Mouse (Mus musculus) liver, adult 2 months (tissue): ENCODE measurements at regions not wholly inside any gene's neighbourhood (a gene's known extent, or its start where the extent isn't known, plus 50 kb on each side); places are given as distances from the start of the nearest gene placed in this dataset.

Experiments used
- CTCF ChIP-seq: fragments of 200-500 bp; IDR thresholded peaks from 2 replicates; pipeline ENCODE4 v1.5.1; 2011; ENCODE audit warnings: low read depth, low read length, control low read depth
- POLR2A ChIP-seq: fragments of 200-500 bp; IDR thresholded peaks from 2 replicates; pipeline ENCODE4 v1.6.1; 2011; ENCODE audit warnings: low read length, control low read depth; ENCODE audit not compliant: insufficient read depth; ENCODE audit errors: extremely low read depth

- no peak for TF ChIP-seq CTCF
- TF ChIP-seq POLR2A = no peak
Measured at GRCm38 (mm10) chr9:94426740-94427139, 111.1 kb downstream of the 1190002N15Rik start.
